In genomic region chr3:58173821-58174220, GRCm38 (mm10) we compare ENCODE assay signal across 20 mouse cellular contexts.
DNase-seq lines count a peak whose midpoint lies in the region; TF ChIP-seq lines count a peak whose summit lies in the region.
"Had no signal": no experiment of that assay in that cellular context is flagged by ENCODE, and none has a peak within 500 bp of the region (broad histone marks: within the 10 kb centered on the region; RNA-seq: fewer than 3 reads in every experiment).

No protein-coding gene starts in this region.

- no peak for DNase-seq in layer of hippocampus, adult 2 months (ENCODE audit: low spot score in 2 of 2)
- no peak for DNase-seq in layer of hippocampus, adult 18-20 months (ENCODE audit: low spot score in 2 of 2)
- DNase-seq in 3T3-L1 (ENCODE audit: low read depth, low spot score) (peak; percentile 85), NIH3T3 (ENCODE audit: low read depth) (peak; percentile 40), adipocyte (ENCODE audit: low spot score) (peak; percentile 54)
- no peak for DNase-seq in cerebellum, adult 18-20 months
- DNase-seq in left cerebral cortex, postnatal 4 days: no peak
- DNase-seq in B cell, adult 2 months: no peak
- DNase-seq: adrenal gland, adult 8-10 months; adrenal gland, postnatal 14 days; adrenal gland, postnatal 36 days; cerebellum, adult 2 months; cerebellum, adult 9-10 months; cerebellum, postnatal 10 days; cerebellum, postnatal 25 days; forebrain, postnatal 0 days had no signal

- H3K27ac ChIP-seq in layer of hippocampus, adult 2 months: no peak overlapping the region
- H3K27ac ChIP-seq: embryonic facial prominence, embryonic 10.5 days; embryonic facial prominence, embryonic 12.5 days; forebrain, embryonic 13.5 days; forebrain, embryonic 15.5 days had no signal

- peak; percentile 39; the same call in 1 of the 2 replicates for TF ChIP-seq CTCF in layer of hippocampus, adult 2 months (conservative IDR thresholded peaks at IDR 0.05)

- intact Hi-C loops in left cerebral cortex, postnatal 4 days (cut with DNase I): no loop called here

- H3K4me3 ChIP-seq in layer of hippocampus, adult 2 months: no peak overlapping the region
- H3K4me3 ChIP-seq: embryonic facial prominence, embryonic 10.5 days; embryonic facial prominence, embryonic 12.5 days; forebrain, embryonic 13.5 days; forebrain, embryonic 15.5 days had no signal

Comparison
In these comparisons a context has a peak if more than half of its experiments do, and no peak if none do; other contexts are left out.
1. DNase-seq: peak in 3T3-L1 (single experiment), NIH3T3 (single experiment) and adipocyte (single experiment); none in layer of hippocampus, adult 2 months (0 of 2), layer of hippocampus, adult 18-20 months (0 of 2), cerebellum, adult 18-20 months (0 of 2), left cerebral cortex, postnatal 4 days (single experiment) and B cell, adult 2 months (0 of 2).